ENCODE assay signal across 7 mouse cellular contexts in genomic region chr10:80259463-80259805, GRCm38 (mm10). TPM values are rescaled to one million over a fixed set of nuclear protein-coding genes. Genes with fewer than 3 reads are reported as not detected.
DNase-seq lines count a peak whose midpoint lies in the region; ATAC-seq and TF ChIP-seq lines count a peak whose summit lies in the region.

No protein-coding gene starts in this region.

- peaks cover 15% of the 10 kb centered on the region for H3K4me1 ChIP-seq in kidney, postnatal 0 days (replicated peaks; ENCODE audit: insufficient read depth, low read length)
- H3K4me1 ChIP-seq in forebrain, embryonic 13.5 days, result peaks cover 35% of the 10 kb centered on the region
- H3K4me1 ChIP-seq in limb, embryonic 11.5 days (ENCODE audit: control insufficient read depth, insufficient read depth, low read length), result peaks cover 18% of the 10 kb centered on the region
- peaks cover 45% of the 10 kb centered on the region for H3K4me1 ChIP-seq in neural tube, embryonic 15.5 days

- peak overlapping the region; percentile 81 for H3K4me2 ChIP-seq in kidney, postnatal 0 days (ENCODE audit: low read length)
- H3K4me2 ChIP-seq in forebrain, embryonic 13.5 days, result peak overlapping the region; percentile 81
- peak overlapping the region; percentile 76; the same call in 1 of the 2 replicates for H3K4me2 ChIP-seq in limb, embryonic 11.5 days (ENCODE audit: low read depth, severe bottlenecking)
- H3K4me2 ChIP-seq in neural tube, embryonic 15.5 days, result peak overlapping the region; percentile 91

- H3K27ac ChIP-seq in kidney, postnatal 0 days, result no peak overlapping the region
- 0 out of 2 replicates have a peak overlapping the region, but pooled peaks have one; percentile 83 for H3K27ac ChIP-seq in forebrain, embryonic 13.5 days
- H3K27ac ChIP-seq in limb, embryonic 11.5 days (replicated peaks; ENCODE audit: low read depth, low read length), result no peak overlapping the region
- H3K27ac ChIP-seq in neural tube, embryonic 15.5 days (replicated peaks), result no peak overlapping the region

- ATAC-seq in kidney, postnatal 0 days (replicated peaks; ENCODE audit: low FRiP score, low read depth), result no peak
- no peak for ATAC-seq in forebrain, embryonic 13.5 days
- ATAC-seq in limb, embryonic 11.5 days (ENCODE audit: insufficient number of reproducible peaks, low FRiP score, low TSS enrichment, low read depth), result no peak
- ATAC-seq in neural tube, embryonic 15.5 days (ENCODE audit: low FRiP score), result no peak

- DNase-seq in kidney, postnatal 0 days (ENCODE audit: low spot score), result no peak
- DNase-seq in kidney, adult 18-20 months, result no peak
- DNase-seq in limb, embryonic 11.5 days (ENCODE audit: low spot score), result no peak
- no peak for DNase-seq in testis, postnatal 10 days (ENCODE audit: low spot score)
- DNase-seq in MN1 (ENCODE audit: low spot score), result no peak

- no peaks in the 10 kb centered on the region for H3K27me3 ChIP-seq in kidney, postnatal 0 days (ENCODE audit: insufficient read depth, low read length)
- no peaks in the 10 kb centered on the region for H3K27me3 ChIP-seq in forebrain, embryonic 13.5 days
- no peaks in the 10 kb centered on the region for H3K27me3 ChIP-seq in limb, embryonic 11.5 days (ENCODE audit: control insufficient read depth, insufficient read depth, low read length)
- no peaks in the 10 kb centered on the region for H3K27me3 ChIP-seq in neural tube, embryonic 15.5 days (replicated peaks)

- WGBS in kidney, postnatal 0 days, result 68% methylated on average over 6 of the region's 6 CpGs
- 78% methylated on average over 6 of the region's 6 CpGs for WGBS in forebrain, embryonic 13.5 days
- 88% methylated on average over 6 of the region's 6 CpGs for WGBS in limb, embryonic 11.5 days
- WGBS in neural tube, embryonic 15.5 days, result 81% methylated on average over 6 of the region's 6 CpGs

- no peak for TF ChIP-seq CTCF in kidney, postnatal 0 days (IDR thresholded peaks at IDR 0.05; ENCODE audit: low read depth)

- no peak overlapping the region for H3K4me3 ChIP-seq in kidney, postnatal 0 days (replicated peaks; ENCODE audit: low read depth, low read length)
- H3K4me3 ChIP-seq in forebrain, embryonic 13.5 days, result no peak overlapping the region
- peak overlapping the region; percentile 36 for H3K4me3 ChIP-seq in limb, embryonic 11.5 days (ENCODE audit: low read depth, low read length)
- H3K4me3 ChIP-seq in neural tube, embryonic 15.5 days (replicated peaks), result peak overlapping the region; percentile 51; the same call in 1 of the 2 replicates

- H3K36me3 ChIP-seq in kidney, postnatal 0 days (ENCODE audit: insufficient read depth, low read length), result peaks cover 35% of the 10 kb centered on the region
- peaks cover 48% of the 10 kb centered on the region for H3K36me3 ChIP-seq in forebrain, embryonic 13.5 days (ENCODE audit: poor library complexity, severe bottlenecking)
- peaks cover 27% of the 10 kb centered on the region for H3K36me3 ChIP-seq in limb, embryonic 11.5 days (ENCODE audit: control insufficient read depth, insufficient read depth, low read length)
- H3K36me3 ChIP-seq in neural tube, embryonic 15.5 days, result peaks cover 40% of the 10 kb centered on the region

- no peak overlapping the region for H3K9ac ChIP-seq in kidney, postnatal 0 days (ENCODE audit: low read depth, low read length)
- H3K9ac ChIP-seq in forebrain, embryonic 13.5 days, result peak overlapping the region; percentile 73
- no peak overlapping the region; the same call in 1 of the 2 replicates for H3K9ac ChIP-seq in limb, embryonic 11.5 days (ENCODE audit: low read length)
- H3K9ac ChIP-seq in neural tube, embryonic 15.5 days (replicated peaks), result peak overlapping the region; percentile 59; the same call in 1 of the 2 replicates

- H3K9me3 ChIP-seq in kidney, postnatal 0 days (replicated peaks; ENCODE audit: low read length), result no peaks in the 10 kb centered on the region
- no peaks in the 10 kb centered on the region for H3K9me3 ChIP-seq in forebrain, embryonic 13.5 days (replicated peaks)
- no peaks in the 10 kb centered on the region for H3K9me3 ChIP-seq in limb, embryonic 11.5 days (ENCODE audit: control insufficient read depth, low read length)
- no peaks in the 10 kb centered on the region for H3K9me3 ChIP-seq in neural tube, embryonic 15.5 days (replicated peaks)

RNA-seq across cellular contexts. Expression of gene Gamt, which starts 1.4 kb away (rescaled TPM):
- polyA plus RNA-seq in kidney, postnatal 0 days (2015; fragmentation: Nextera tagmentation; extraction: Ambion mirVana), result 25.5 and 26.0 TPM in 2 replicates
- 18.2 and 18.3 TPM in 2 replicates for polyA plus RNA-seq in forebrain, embryonic 13.5 days (2015; fragmentation: Nextera tagmentation; extraction: Ambion mirVana)
- 18.9 and 20.1 TPM in 2 replicates for polyA plus RNA-seq in limb, embryonic 11.5 days (2014; fragmentation: Nextera tagmentation; extraction: Ambion mirVana)
- polyA plus RNA-seq in neural tube, embryonic 15.5 days (2015; fragmentation: Nextera tagmentation; extraction: Ambion mirVana), result 27.9 and 34.6 TPM in 2 replicates

RNA-seq across cellular contexts. Expression of gene Dazap1, which starts 1.9 kb away (rescaled TPM):
- polyA plus RNA-seq in kidney, postnatal 0 days (2015; fragmentation: Nextera tagmentation; extraction: Ambion mirVana), result 43.7 and 44.6 TPM in 2 replicates
- 61.7 and 64.9 TPM in 2 replicates for polyA plus RNA-seq in forebrain, embryonic 13.5 days (2015; fragmentation: Nextera tagmentation; extraction: Ambion mirVana)
- 51.7 and 55.6 TPM in 2 replicates for polyA plus RNA-seq in limb, embryonic 11.5 days (2014; fragmentation: Nextera tagmentation; extraction: Ambion mirVana)
- 48.6 and 50.4 TPM in 2 replicates for polyA plus RNA-seq in neural tube, embryonic 15.5 days (2015; fragmentation: Nextera tagmentation; extraction: Ambion mirVana)

RNA-seq across cellular contexts. Expression of gene Ndufs7, which starts 10.5 kb away (rescaled TPM):
- 537 and 556 TPM in 2 replicates for polyA plus RNA-seq in kidney, postnatal 0 days (2015; fragmentation: Nextera tagmentation; extraction: Ambion mirVana)
- polyA plus RNA-seq in forebrain, embryonic 13.5 days (2015; fragmentation: Nextera tagmentation; extraction: Ambion mirVana), result 267 and 274 TPM in 2 replicates
- 266 and 281 TPM in 2 replicates for polyA plus RNA-seq in limb, embryonic 11.5 days (2014; fragmentation: Nextera tagmentation; extraction: Ambion mirVana)
- polyA plus RNA-seq in neural tube, embryonic 15.5 days (2015; fragmentation: Nextera tagmentation; extraction: Ambion mirVana), result 353 and 368 TPM in 2 replicates

RNA-seq across cellular contexts. Expression of gene Rps15, which starts 32.8 kb away (rescaled TPM):
- 974 and 1,069 TPM in 2 replicates for polyA plus RNA-seq in kidney, postnatal 0 days (2015; fragmentation: Nextera tagmentation; extraction: Ambion mirVana)
- polyA plus RNA-seq in forebrain, embryonic 13.5 days (2015; fragmentation: Nextera tagmentation; extraction: Ambion mirVana), result 805 and 828 TPM in 2 replicates
- 1,071 TPM in 2 replicates for polyA plus RNA-seq in limb, embryonic 11.5 days (2014; fragmentation: Nextera tagmentation; extraction: Ambion mirVana)
- polyA plus RNA-seq in neural tube, embryonic 15.5 days (2015; fragmentation: Nextera tagmentation; extraction: Ambion mirVana), result 544 and 638 TPM in 2 replicates

RNA-seq across cellular contexts. Expression of gene Mum1, which starts 33.2 kb away (rescaled TPM):
- polyA plus RNA-seq in kidney, postnatal 0 days (2015; fragmentation: Nextera tagmentation; extraction: Ambion mirVana), result 44.2 and 52.7 TPM in 2 replicates
- polyA plus RNA-seq in forebrain, embryonic 13.5 days (2015; fragmentation: Nextera tagmentation; extraction: Ambion mirVana), result 62.1 and 64.7 TPM in 2 replicates
- polyA plus RNA-seq in limb, embryonic 11.5 days (2014; fragmentation: Nextera tagmentation; extraction: Ambion mirVana), result 84.6 and 87.1 TPM in 2 replicates
- 46.8 and 49.6 TPM in 2 replicates for polyA plus RNA-seq in neural tube, embryonic 15.5 days (2015; fragmentation: Nextera tagmentation; extraction: Ambion mirVana)

Comparison
In these comparisons a context has a peak if more than half of its experiments do, and no peak if none do; other contexts are left out.
1. H3K4me3 ChIP-seq: peak in limb, embryonic 11.5 days (single experiment) and neural tube, embryonic 15.5 days (single experiment); none in kidney, postnatal 0 days (single experiment) and forebrain, embryonic 13.5 days (single experiment).
2. H3K9ac ChIP-seq: peak in forebrain, embryonic 13.5 days (single experiment) and neural tube, embryonic 15.5 days (single experiment); none in kidney, postnatal 0 days (single experiment) and limb, embryonic 11.5 days (single experiment).
3. Peak in every context shown above with its lines, with median percentiles within 50 percentile points of each other: H3K4me2 ChIP-seq.